Mouse (Mus musculus) heart, adult 2 months (tissue): ENCODE results near the gene Nup210.

ENCODE experiments used
- CTCF ChIP-seq: fragments of 200-600 bp; IDR thresholded peaks from 2 replicates; pipeline ENCODE4 v1.8.1; 2022; ENCODE audit warnings: antibody characterized with exemption, mild to moderate bottlenecking, moderate library complexity
- EP300 ChIP-seq: fragments of 200-500 bp; IDR thresholded peaks from 2 replicates; pipeline ENCODE4 v1.6.1; 2011; ENCODE audit warnings: low read depth, low read length, control low read depth; ENCODE audit not compliant: insufficient read depth
- POLR2A ChIP-seq: fragments of 200-500 bp; IDR thresholded peaks from 2 replicates; pipeline ENCODE4 v1.6.1; 2011; ENCODE audit warnings: mild to moderate bottlenecking, low read depth, low read length, control low read depth; ENCODE audit not compliant: insufficient read depth

- TF ChIP-seq POLR2A (no peak), CTCF (no peak), EP300 (no peak)
Observed at GRCm38 (mm10) chr6:91108301-91108916, 8.2 kb downstream of the Nup210 start.
